Mouse (Mus musculus): ENCODE measurements around the gene Gab2. TPM values are rescaled to one million over a fixed set of nuclear protein-coding genes. Genes with fewer than 3 reads are reported as not detected.

Gab2 gene
- polyA plus RNA-seq, 1 experiment from 2014 or later, result 5.5 TPM

GRCm38 (mm10) chr7:97356875-97357276 lies 275.5 kb downstream of the Gab2 start:
- TF ChIP-seq CTCF (IDR thresholded peaks at IDR 0.05; ENCODE audit: low read depth), result no peak
- Histone ChIP-seq H3K4me1 (replicated peaks; ENCODE audit: control insufficient read depth, insufficient read depth, low read length) (no peaks in the 10 kb centered on the region), H3K4me2 (replicated peaks; ENCODE audit: low read depth) (no peak overlapping the region), H3K27ac (ENCODE audit: low read depth, low read length) (no peak overlapping the region), H3K4me3 (ENCODE audit: low read depth, low read length) (no peak overlapping the region), H3K27me3 (replicated peaks; ENCODE audit: control insufficient read depth, insufficient read depth, low read length) (no peaks in the 10 kb centered on the region), H3K36me3 (ENCODE audit: control insufficient read depth, insufficient read depth) (no peaks in the 10 kb centered on the region), H3K9me3 (ENCODE audit: control insufficient read depth) (no peaks in the 10 kb centered on the region), H3K9ac (ENCODE audit: low read depth, low read length) (no peak overlapping the region)
- ATAC-seq, result no peak
- 71% methylated on average over 5 of the region's 5 CpGs for WGBS

- Histone ChIP-seq H3K27ac (ENCODE audit: low read depth, low read length) (no peak overlapping the region), H3K36me3 (ENCODE audit: control insufficient read depth, insufficient read depth) (no peaks in the 10 kb centered on the region), H3K4me3 (ENCODE audit: low read depth, low read length) (no peak overlapping the region), H3K27me3 (replicated peaks; ENCODE audit: control insufficient read depth, insufficient read depth, low read length) (no peaks in the 10 kb centered on the region), H3K4me2 (replicated peaks; ENCODE audit: low read depth) (no peak overlapping the region), H3K9ac (ENCODE audit: low read depth, low read length) (no peak overlapping the region), H3K9me3 (ENCODE audit: control insufficient read depth) (no peaks in the 10 kb centered on the region), H3K4me1 (replicated peaks; ENCODE audit: control insufficient read depth, insufficient read depth, low read length) (no peaks in the 10 kb centered on the region)
- no peak for TF ChIP-seq CTCF (IDR thresholded peaks at IDR 0.05; ENCODE audit: low read depth)
- no peak for ATAC-seq
- 71% methylated on average over 3 of the region's 3 CpGs for WGBS
These were observed 276.5 kb downstream of the Gab2 start for GRCm38 (mm10) chr7:97357840-97358239.

GRCm38 (mm10) chr7:97358347-97358746 lies 277.0 kb downstream of the Gab2 start:
- H3K4me2 ChIP-seq (replicated peaks; ENCODE audit: low read depth), result no peak overlapping the region
- TF ChIP-seq CTCF (IDR thresholded peaks at IDR 0.05; ENCODE audit: low read depth), result no peak
- no peaks in the 10 kb centered on the region for H3K9me3 ChIP-seq (ENCODE audit: control insufficient read depth)
- no peaks in the 10 kb centered on the region for H3K36me3 ChIP-seq (ENCODE audit: control insufficient read depth, insufficient read depth)
- no peak for ATAC-seq
- no peak overlapping the region for H3K9ac ChIP-seq (ENCODE audit: low read depth, low read length)
- no peaks in the 10 kb centered on the region for H3K27me3 ChIP-seq (replicated peaks; ENCODE audit: control insufficient read depth, insufficient read depth, low read length)
- no peaks in the 10 kb centered on the region for H3K4me1 ChIP-seq (replicated peaks; ENCODE audit: control insufficient read depth, insufficient read depth, low read length)
- no peak overlapping the region for H3K4me3 ChIP-seq (ENCODE audit: low read depth, low read length)
- no peak overlapping the region for H3K27ac ChIP-seq (ENCODE audit: low read depth, low read length)
- WGBS, result 83% methylated on average over 4 of the region's 4 CpGs

Other genes starting within 250 kb of the Gab2 start
- gene Nars2, start 130.1 kb upstream of the Gab2 start, polyA plus RNA-seq (2015; fragmentation: Nextera tagmentation; extraction: Ambion mirVana), result 10.7 and 11.5 TPM in 2 replicates